Mouse (Mus musculus) left cerebral cortex, postnatal 4 days (tissue): Measurements from ENCODE around the gene Vmn1r60. TPM values are rescaled to one million over a fixed set of nuclear protein-coding genes. Genes with fewer than 3 reads are reported as not detected.
"Not testable (repeated sequence)": the region's sequence is repeated elsewhere in the genome, so short reads cannot be mapped to it uniquely, and the experiment has no call there.

Experiments used
- DNase-seq: peaks from one replicate; pipeline ENCODE4 v3.0.0-alpha.2; 2022
- intact Hi-C: fragments of 180-260 bp; cut with DNase I; formaldehyde crosslinking; loops from one replicate; pipeline ENCODE4 v1.15.1; 2025
- total RNA-seq, 2 experiments: library from RNA; stranded (reverse); gene quantifications; 2 replicates each; pipeline ENCODE4 v1.2.3; 2021

The Vmn1r60 gene
- not detected for total RNA-seq

DNA sequence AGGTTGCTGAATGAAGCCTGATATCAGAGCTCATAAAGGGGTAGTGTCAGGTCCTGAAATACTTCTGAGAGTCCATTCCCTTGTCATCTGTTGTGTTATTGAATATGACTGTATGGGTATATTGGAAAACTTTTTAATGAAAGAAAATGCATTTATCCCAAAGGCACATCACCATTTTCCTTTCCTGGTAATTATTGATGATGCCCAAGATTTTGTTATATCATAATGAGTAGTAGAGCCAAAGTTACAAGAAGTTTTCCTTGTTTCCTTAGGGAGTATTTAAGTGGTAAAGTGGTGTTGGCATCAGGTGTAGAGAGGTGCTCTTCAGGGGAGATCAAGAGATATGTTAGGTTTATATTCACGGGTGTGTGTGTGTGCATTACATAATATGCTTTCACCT is at the start of gene Vmn1r60:
Gene Vmn1r60 (minus strand): TSS at position 101 of the 400 bp plus-strand sequence.
- intact Hi-C loops, DNase-seq: not testable (repeated sequence)

DNA sequence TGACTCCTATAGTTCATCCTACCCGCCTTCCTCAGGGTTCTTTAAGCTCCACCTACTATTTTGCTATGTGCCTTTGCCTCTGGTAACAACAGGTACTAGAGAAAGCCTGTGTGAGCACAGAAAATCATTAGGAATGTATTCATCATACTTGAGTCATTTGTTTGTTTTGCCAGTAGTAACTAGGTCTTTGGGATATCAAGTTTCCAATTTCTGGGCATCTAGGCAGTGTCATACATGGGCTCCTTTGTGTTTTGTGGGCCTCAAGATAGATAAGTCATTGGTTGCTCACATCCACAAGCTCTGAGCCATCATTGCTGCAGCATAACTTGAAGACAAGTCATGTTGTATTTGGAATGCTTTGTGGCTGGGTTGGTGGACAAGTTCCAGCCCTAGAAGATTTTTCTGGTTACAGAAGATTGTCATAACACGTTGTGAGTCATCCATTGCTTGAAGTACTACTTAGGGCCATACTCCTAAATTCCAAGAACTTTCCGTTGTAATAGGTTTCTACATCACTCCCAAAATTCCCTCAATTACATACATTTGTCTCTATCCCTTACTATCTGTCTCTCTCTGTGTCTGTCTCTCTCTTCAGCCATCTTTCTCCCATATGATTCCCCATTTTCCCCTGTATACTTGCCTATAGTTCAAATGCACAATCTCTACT is 6.2 kb downstream of the Vmn1r60 start:
- intact Hi-C loops, DNase-seq: not testable (repeated sequence)

DNA sequence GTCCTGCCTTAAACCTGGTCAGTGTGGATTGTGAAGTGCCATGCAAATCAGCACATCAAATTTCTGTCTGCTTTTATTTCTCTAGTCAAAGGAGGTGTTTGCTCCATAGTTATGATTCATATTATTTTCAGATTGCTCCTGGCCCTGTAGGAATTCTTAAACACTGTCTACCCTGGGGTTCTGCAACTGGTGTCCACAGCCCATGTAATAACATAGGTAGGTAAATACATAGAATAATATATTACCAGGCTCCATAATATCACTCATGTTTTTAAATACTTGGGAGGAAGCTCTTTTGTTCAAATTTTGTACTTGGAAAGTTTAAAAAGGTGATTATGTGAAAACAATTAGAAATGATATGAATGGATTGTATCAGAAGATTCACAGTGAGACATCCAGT is 53.3 kb downstream of the Vmn1r60 start, which contains the start of gene Vmn2r28:
Gene Vmn2r28 (minus strand): TSS at position 101 of the 400 bp plus-strand sequence.
- intact Hi-C loops, DNase-seq: not testable (repeated sequence)

Other genes starting within 250 kb of the Vmn1r60 start
- gene Gm5065, start 196.8 kb downstream of the Vmn1r60 start, total RNA-seq, result not detected
- gene Nlrp2, start 196.3 kb downstream of the Vmn1r60 start, total RNA-seq, result not detected
- gene Vmn1r58, start 133.9 kb downstream of the Vmn1r60 start, total RNA-seq, result not detected
- not detected for gene Vmn1r59, start 90.5 kb downstream of the Vmn1r60 start, total RNA-seq
- not detected for gene Vmn2r28, start 53.4 kb downstream of the Vmn1r60 start, total RNA-seq
- gene Vmn1r61, start 66.0 kb upstream of the Vmn1r60 start, total RNA-seq, result not detected
- not detected for gene Vmn1r62, start 126.3 kb upstream of the Vmn1r60 start, total RNA-seq